Mouse (Mus musculus): ENCODE results near the gene Tmem132b.

DNA sequence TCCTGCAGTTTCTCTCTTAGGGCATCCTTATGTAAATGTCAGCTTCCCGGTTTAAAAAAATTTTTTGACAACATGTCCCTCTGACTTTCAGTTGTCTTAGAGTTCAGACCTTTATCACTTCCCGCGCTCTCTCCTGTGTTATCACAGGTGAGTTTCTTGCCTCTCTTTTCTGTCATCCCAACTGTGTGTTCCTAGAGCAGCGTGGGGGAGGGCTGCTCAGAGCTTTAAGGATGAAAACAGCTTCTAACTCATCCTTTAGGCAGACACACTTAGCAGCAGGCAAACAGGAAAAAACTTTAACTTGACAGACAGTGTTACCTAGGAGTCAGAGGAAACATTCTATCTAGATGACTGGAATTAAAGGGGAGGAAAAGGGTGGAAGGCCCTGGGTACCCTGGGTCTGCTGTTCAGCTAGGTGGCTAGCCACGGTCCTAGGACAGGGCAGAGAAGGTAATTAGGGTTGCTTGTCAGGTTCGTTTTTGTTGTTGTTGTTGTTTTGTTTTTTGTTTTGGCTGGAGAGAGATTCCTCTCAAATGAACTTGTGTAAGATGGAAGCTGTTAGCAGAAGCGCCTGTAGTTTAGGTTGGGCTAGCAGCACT, 144.6 kb downstream of the Tmem132b start:
- no peak for TF ChIP-seq POLR2A (IDR thresholded peaks at IDR 0.05; ENCODE audit: low read depth, low read length)
- TF ChIP-seq CTCF (conservative IDR thresholded peaks at IDR 0.05; ENCODE audit: insufficient read depth, insufficient read length, low read depth, low read length) = no peak
